Mouse (Mus musculus): ENCODE measurements around the gene Zzef1.
A peak's percentile ranks its signal among the peaks of the same experiment; 100 is the strongest.

Zzef1 gene

DNA sequence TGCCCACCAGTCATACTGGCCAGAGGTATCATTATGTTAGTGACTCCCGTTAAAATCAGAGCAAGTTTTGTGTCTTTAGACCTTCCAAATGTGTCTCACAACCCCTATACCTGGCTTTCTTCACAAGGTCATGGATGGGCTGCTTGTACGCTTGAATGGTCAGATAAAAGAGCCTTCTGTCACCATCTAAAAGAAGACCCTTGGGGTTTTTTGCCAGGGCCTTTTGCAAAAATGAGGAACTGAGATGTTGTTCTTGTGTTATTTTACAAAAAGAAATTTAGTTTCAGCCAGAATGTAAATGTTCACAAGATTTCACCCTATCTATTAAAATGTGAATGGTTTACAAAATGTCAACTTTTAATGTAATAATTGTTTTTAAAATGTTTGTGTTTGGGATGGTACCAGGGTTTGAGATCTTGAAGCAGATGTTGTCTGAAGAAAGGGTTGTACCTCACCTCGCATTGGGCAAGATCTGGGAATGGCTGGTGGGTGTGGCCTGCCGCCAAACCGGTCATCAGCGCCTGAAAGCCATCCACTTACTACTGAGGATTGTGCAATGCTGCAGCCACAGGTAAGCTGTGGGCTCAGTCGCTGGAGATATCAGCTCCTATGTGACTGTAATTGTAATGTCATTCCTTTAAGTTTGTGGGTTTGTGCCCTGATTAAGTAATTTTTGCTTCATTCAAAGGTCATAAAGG, 121.4 kb downstream of the Zzef1 start:
- no peak for DNase-seq (ENCODE audit: low read depth)

DNA sequence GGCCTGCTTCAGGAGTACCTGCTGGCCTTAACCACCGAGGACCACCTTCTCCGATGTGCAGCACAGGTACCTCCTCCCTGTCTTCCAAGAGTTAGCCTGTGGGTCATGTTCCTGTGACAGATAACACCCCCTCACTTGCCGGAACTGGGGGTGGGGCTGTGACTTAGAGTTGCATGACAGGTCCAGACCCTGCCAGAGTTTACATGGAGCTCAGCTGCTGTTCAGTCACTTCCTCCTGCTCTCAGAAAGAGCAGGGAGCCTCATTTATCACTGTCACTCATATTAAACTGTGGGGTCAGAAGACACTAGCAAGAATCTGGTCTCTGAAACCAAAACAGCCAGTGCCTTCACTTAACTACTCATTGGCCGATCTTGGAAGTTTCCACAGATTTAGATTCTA, 127.1 kb downstream of the Zzef1 start:
- DNase-seq (ENCODE audit: low read depth) = no peak

DNA sequence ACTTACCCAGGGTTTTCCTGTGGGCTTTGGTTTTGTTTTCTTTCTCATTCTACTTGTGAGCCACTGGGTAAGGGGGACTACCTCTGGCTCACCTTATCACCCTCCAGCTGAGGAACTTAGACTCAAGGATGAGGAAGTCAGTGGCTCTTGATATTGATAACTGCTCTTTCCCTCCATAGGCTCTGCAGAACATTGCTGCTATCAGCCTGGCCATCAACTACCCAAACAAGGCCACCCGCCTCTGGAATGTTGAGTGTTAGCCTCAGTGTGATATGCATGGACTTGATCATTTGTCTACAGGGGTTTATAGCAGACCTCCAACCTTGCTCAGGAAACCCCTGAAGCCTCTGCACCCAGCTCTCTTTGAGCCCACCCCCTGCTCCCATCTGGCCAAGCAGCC, 128.4 kb downstream of the Zzef1 start:
- no peak for DNase-seq (ENCODE audit: low read depth)

DNA sequence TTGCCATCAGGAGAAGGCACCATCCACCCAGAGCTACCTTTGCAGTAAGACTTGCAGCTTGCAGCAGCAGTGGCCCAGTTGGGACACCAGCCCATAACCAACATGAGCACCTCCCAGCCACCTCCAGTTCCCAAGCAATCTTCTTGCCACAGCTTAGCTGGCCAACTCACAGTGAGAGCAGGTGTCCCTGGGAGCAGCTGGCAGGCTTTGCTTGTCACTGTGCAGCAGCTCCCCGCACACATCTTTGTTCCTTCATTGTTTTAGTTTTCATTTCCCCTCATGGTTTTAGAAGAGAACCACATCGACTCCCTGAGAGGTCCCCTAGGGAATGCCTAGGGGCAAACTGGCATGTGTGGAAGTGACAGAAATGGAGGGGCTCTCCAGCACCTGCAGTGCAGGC, 129.0 kb downstream of the Zzef1 start:
- DNase-seq (ENCODE audit: low read depth) = no peak

DNA sequence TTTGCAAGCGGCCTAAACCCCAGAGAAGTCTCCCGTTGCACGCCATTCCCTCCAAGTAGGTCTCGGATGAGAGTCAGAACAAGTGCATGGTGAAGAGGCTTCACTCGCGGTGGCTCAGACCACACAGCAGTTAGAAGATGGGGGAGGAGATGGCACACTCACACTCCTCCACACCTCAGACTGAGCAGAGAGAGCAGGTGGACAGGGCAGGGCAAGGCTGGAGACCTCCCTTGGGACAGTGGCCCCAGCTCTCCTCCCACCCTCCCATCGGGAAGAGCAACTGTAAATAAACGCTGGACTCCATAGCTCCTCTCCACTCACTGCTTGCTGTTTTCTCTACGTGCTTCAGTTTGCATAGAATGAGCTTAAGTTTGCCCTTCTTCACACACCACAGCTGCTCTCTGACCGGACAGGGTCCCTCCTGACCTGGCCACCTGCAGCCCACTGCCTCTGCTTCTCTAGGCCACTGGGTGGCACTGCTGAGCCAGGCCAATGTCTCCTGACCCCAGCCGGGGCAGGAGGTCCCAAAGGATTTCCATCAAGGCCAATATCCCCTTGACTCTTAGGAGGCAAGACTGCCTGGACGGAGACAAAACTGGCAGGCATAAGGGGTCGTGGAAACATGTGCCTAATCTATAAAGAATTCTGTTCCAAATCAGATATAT, 130.3 kb downstream of the Zzef1 start:
- DNase-seq (ENCODE audit: low read depth) = peak; percentile 50

DNA sequence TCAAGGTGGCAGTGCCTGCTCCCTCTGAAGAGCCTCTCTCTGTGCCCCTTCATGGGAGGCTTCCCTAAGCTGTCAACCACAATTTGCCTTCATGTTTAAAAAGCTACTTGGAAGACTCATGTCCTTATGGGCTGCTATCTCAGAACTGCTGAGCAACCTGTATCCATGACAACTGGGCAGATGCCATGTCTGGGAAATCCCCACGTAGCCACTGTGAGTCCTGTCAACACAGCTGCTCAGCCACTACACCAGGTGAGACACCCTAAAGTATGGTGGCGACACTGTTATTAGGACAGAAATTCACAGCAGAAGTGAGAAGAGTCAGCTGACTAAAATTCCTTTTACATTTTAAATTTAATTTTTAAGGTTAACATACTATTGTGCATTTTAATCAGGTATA, 132.5 kb downstream of the Zzef1 start:
- no peak for DNase-seq (ENCODE audit: low read depth)

DNA sequence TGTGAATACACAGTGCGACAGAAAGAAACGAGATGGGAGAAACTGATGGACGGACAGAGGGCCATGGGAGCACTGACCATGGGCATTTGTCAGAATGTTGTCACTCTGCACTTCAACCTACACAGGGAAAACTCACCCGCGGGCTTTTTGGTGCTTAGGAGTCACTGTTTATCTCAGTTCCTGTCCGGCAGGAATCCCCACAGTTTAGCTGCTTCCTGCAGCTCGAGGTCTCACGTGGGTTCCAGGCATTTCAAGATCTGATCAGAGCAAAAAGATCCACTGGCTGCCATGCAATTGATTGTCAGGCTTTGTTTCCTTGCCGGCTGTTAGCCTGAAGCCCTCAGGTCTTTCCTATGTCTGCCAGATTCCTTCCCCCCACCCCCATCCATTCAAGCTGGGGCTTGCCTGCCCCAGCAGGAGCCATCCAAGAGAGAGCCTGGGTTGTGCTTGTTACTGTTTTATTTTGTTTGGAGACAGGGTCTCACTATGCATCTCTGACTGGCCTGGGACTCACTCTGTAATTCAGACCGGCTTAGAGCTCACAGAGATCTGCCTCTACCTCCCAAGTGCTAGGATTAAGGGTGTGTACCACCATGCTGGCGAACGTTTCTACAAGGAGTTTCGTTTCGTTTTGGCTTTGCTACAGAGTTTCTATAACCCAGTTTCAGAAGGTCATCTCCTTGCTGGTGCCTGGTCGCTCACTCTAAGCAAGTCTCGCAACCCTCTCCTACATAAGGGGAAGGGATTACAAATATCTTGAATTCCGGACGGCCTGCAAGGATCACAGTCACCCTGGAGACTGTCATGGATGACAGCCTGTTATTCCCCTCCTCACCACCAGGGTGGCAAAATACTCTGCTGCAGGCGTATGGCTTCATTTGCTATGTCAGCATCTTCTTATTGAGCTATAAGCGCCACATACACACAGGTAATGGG, 144.4 kb downstream of the Zzef1 start:
- DNase-seq (ENCODE audit: low read depth) = peak; percentile 70

DNA sequence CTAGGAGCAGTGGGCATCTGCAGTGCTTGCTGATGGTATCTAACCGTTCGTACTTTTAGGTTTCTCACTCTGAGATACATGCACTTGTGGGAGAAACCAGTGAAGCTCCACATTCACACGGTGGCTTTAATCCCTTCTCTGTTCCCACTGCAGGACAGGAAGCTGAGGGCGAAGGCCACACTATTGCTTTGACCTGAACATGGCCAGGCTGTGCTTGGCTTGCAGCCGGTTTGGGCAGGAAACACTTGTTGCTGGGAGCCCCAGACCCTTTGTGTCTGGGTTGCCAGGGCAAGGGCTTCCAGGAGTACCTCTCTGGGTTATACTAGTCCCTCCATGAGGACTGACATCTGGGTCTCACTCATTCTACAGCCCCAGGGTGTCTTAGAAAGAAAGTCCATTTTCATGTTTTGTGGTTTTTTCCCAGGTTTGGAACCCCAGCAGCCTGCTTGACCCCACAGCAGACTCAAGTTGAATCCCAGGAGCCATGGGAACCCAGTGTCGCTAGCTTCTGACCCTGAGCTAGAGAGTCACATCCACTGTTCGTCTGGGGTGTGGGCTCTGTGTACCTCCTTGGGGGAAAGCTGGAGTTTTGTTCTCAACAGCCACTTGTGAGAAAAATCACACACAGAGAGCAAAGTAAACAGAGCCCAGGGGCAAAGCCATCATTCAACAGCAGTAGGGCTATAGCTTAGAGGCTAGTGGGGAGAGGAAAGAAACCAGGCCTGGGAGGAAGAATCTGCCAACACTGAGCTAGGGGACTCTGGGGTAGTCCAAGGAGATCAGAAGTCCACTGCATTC, 149.2 kb downstream of the Zzef1 start:
- DNase-seq (ENCODE audit: low read depth) = peak; percentile 64

DNA sequence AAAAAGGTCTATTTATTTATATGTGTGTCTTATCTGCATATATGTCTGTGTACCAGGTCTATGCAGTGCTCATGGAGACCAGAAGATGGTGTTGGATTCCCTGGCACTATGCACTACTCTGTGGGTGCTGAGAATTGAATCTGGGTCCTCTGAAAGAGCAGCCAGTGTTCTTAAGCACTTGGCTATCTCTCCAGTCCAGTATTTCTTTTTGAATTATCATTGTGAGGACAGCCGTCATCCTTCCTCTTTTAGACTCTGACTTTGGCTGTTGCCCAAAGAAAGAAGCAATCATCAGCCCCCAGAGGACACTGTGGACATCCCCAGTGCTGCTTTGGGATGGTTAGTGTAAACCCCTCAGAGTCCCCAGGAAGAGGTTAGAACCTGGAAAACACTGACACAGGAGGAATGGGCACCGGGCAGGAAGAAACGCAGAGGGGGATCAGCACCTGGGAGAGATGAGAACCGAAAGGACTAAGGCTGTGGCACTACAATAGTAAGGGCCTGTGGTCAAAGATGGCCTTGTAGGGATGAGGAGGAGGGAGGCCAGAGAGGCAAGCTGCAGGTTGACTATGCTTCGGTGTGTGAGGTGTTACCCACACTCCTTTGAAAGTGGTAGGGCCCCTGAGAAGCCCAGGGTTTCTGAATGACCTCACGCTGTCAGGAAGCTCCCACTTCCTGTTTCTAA, 150.0 kb downstream of the Zzef1 start:
- peak; percentile 96 for DNase-seq (ENCODE audit: low read depth)

DNA sequence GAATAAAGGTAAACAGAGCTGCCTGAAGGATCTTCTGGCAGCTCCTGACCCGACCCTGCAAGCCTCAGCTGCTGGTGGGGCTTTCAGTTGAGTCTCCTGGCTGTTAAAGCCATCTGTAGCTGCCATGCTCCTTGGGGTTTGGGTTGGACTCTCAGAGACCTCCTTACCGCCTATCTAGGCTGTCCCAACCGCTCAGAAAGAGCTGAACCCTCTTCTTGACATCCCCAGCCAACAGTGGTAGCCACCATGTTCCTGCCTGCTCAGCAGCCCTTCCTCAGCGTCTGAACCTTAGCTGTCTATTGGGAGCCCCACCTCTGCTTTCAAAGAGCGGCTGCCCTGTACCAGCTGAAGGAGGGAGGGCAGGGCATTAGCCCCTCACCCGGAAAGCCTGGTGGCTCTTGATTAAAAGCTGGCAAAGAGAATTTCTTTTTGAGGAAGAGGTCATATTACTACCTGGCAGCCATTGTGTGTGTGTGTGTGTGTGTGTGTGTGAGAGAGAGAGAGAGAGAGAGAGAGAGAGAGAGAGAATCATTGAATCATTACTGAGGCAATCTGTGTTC, 150.6 kb downstream of the Zzef1 start:
- DNase-seq (ENCODE audit: low read depth) = peak; percentile 92

DNA sequence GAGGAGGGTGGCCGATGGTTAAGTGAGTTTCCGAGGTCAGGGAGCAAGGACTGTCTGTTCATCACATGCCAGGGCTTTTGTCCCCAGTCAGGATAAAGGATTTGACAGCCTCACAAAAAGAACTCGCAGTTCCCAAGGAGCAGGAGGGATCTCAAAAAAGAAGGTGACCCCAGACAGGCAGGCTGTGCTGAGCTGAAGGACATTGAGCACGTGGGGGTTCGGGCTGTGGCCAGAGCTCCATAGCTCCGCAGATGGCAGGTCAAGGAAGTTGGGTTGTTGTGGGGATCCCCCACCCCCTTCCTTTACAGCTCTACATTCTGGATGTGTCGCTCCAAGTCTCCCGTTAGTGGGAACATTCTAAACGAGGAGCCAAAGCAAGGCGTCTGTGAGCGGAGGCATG, 151.8 kb downstream of the Zzef1 start:
- no peak for DNase-seq (ENCODE audit: low read depth)

DNA sequence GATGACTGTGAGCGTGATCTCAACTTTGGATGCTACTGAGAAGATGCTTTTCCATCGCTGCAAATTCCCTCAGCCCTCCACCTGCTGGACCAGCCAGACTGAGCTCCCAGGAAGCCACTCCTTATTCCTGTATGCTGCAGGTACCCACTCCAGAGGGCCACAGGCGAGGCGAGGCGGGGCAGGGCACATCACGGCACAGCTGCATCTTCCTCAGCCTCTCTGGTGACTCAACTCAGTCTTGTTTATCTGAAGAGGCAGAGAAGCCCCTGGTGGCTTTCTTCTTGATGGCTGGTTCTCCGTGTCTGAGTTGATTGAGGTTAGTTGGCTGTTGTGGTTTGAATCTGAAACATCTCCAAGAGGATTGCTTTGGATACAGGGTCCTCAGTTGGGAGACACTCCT, 152.2 kb downstream of the Zzef1 start:
- DNase-seq (ENCODE audit: low read depth) = no peak

DNA sequence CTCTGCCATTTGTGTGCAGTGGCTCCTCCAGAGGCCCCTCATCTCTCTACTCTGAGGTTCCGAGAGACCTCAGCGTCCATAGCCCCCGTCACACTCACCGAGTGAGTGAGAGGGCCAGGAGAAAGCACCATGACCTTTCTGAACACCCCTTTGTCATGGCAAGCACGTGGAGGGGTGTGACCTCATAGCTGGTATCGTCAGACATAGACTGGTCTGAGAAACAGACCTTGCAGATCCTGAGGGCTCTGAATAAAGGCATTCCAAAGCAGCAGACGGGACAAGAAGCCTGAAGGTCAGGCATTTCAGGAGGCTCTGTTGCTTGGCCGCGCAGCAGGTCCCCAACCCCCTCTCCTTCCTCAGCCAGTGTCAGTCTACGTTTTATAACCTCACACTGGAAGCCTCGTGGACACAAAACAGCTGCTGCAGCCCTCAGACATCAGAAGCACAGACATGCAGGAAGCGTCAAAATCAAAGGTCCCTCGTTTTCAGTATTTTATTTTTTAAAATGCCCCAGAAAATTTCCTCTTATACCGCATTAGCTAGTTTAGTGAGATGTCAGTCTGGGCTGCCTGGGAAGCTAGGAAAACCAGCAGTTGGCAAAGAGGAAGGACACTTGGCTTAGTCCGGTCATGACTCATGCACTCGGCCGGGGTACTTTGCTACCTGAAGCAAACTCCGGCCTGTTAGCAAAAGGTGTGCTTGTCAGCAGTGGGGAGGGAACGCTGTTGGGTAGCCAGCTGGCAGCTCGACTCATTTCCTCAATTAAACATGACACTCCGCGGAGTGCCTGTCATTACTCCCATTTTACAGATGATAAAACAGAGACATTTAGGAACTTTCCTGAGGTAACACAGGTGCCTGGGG, 155.3 kb downstream of the Zzef1 start:
- DNase-seq (ENCODE audit: low read depth) = peak; percentile 52

DNA sequence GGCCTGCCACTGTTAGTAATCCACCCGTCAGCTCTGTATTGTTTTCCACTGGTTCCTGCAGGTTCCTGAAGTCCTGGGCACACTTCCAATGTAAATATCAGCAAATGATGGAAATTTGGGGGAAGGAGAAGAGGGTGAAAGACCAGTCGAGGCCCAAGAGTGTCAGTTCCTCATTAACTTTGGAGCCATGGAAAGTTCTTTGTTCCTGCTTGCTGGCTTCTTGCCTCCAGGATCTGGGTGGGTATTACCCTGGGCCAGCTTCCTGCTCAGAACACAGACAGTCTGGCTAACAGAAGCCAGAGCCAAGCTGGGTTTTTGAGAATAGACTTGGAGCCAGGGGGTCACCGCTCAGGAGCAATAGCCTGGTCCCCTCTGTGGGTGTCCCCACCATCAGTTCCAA, 156.2 kb downstream of the Zzef1 start:
- no peak for DNase-seq (ENCODE audit: low read depth)

DNA sequence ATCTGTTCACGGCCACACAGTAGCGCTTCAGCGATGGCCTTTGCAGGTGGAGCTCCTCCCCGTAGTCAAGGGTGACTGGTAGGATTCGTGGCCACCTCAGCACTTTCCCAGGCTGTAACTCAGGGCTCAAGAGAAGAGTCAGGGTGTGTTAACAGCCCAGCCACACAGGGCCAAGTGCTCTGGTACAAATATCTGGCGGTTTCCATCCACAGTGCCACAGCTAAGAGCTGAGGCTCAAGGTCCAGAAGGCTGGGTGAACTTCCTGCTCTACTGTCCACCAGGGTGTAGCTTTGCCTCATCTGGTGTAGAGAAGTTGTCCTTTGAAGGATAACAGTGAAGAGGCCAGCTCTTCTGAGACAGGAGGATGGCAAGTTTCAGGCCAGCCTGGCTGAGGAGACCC, 156.7 kb downstream of the Zzef1 start:
- no peak for DNase-seq (ENCODE audit: low read depth)

DNA sequence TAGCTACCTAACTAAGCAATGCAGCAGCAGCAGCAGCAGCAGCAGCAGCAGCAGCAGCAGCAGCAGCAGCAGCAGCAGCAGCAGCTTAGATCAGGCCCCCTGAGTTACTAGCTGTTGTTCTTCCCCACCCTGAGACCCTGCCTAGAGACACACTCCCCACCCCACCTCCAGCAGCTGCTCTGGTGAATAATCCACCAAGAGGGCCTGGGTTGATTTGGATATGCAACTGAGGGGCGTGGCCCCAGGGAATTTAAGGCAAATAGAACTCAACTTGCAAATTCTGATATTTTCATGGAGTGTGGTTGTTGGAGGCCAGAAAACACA, 157.1 kb downstream of the Zzef1 start:
- DNase-seq (ENCODE audit: low read depth) = no peak

DNA sequence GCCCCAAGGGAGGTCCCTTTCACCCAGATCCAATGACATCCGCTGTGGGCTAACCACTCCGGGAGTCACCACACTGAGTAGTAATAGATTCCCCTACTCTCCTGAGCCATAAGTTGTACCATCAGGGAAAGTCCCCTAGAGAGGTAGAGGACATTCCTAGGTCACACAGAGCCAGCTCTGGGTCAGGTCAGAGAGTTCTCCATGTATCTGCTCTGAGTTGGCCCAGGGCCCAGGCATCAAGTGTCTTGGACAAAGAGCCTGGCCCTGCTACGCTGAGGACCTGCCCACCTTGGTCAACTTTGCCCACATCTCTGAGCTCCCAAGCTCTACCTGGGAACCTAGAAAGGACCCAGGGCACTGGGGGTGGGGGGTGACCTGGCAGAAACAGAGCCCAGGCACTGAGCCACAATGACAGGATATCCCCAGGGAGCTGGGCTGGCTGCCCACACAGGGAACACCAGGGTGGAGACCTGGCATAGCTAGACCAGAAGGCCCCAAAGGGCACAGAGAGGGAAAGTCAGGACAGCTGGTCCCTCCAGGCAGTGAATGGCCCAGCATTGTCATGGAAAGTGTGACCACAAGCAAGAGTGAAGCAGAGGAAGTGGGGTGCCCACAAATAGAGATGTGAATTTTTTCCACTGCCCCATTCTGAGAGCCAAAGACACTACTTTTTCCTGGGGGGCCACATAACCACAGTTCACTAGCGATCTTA, 157.6 kb downstream of the Zzef1 start:
- peak; percentile 92 for DNase-seq (ENCODE audit: low read depth)

DNA sequence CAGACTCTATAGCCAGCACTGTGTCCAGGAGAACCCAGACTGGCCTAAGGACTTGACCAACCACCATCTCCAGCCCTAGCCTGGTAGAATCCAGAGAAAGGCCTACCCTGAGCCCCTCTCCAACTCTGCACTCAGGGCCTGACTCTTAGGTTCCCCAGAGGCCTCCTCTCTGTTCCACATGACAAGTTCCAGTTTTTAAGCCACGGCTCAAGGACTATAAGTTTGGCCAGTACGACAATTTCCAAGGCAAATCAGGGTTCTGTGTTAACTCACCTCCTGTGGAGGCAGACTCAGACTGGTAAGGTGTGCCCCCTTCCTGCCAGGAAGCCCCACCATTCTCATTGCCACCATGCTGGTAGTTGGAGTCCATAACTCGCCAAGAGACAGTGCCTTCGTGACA, 158.2 kb downstream of the Zzef1 start:
- DNase-seq (ENCODE audit: low read depth) = no peak

DNA sequence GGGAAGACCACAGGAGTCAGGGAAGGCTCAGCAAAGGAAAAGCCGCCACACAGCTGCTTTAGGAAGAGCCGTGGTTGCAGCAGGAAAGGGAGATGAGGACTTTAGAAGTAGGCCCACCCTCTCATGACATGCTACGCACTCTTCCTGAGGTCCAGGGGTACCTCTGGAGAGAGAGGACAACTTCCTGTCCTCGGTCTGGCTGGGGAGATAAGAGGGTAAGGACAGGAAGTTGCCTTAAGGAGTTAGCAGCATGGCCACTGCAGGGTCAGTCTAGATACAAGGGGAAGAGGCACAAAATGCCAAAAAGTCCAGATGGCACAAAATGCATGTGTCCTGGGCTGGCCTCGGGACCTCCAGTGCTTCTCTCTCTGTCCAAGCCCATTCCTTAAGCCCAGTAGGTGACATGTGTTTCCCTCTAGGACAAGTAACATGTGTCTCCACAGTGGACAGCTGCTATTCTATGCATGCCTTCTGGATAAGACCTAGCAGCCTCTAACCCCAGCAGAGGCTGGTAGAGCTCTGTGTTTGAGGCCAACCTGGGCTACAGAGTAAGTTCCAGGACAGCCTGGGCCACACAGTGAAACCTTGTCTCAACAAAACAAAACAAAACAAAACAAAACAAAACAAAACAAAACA, 159.4 kb downstream of the Zzef1 start:
- DNase-seq (ENCODE audit: low read depth) = peak; percentile 97

Measured in 416B (cell line).